Mouse (Mus musculus): ENCODE results near the gene Kazald1.
"Not testable (repeated sequence)": the region's sequence is repeated elsewhere in the genome, so short reads cannot be mapped to it uniquely, and the experiment has no call there.

Kazald1 gene

DNA sequence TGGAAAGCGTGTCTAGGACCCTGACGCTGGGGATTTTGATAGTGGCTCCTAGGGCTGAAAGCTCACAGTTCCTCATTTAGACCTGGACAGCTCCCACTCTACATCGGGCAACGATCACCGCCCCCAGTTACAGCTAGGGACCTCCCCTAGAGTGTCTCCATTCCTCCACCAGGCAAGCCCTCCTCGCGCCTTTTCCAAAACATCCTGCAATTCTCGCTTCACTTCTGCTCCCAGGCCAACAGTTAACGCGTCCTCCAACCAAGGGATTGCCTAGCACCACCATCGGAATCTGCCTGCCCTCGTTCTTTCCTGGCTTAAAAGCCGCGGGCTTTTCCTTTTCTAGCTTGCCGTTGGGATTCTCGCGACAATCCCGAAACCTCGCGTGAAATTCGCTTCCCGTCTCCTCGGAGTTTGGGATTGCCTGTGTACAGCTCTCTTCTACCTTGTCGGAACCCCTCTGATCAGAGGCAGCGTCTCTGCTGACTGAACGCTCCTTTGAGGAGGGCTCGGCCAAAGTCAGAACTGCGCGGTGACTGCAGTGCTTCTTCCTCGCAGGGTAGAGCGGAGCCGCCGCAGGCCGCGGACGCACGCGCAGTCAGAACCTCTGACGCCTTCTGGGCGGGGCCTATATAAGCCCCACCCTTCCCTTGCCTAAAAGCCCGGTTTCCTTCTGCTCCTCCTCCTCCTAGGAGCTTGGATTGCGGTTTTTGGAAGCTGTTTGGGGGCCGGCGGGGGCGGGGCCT lies at the start of gene Kazald1:
TSS of gene Kazald1 (plus strand) at position 662 of the 743 bp plus-strand sequence.
- DNase-seq, result peak; percentile 95

GRCm38 (mm10) chr19:45025937-45026568 lies 49.0 kb upstream of the Kazald1 start:
- no peak for DNase-seq

DNA sequence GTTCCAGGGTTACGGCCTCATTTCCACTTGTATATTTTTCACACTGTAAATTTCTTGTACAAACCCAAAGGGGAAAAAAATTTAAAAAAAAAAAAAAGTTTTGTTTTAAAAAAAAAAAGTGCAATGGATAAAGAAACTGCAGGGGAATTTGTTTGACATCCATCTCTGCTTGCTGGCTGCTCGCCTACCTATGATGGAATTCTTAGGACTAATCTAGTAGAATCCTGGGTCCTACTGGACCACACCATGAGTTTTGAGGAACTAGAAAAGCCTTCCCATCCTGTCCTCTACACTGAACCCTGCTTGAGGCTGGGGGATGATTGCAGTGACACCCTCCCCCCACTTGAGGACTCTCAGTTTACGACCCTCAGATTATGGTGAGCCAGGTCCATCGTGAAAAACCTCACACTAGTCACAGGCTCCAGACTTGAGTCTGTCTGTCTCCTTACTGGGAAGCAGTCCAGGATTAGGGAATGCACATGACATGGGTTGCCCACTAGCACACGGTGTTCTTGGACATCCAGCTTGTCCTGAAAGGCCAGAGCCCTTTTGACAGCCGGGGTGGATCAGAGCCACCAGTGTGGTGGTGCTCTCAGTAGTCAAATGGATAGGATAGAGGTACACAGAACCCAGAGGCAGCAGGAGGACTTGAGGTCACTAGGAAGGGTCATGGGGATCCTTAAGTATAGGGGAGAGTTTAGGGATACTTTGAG lies 47.9 kb upstream of the Kazald1 start:
- DNase-seq, result no peak

GRCm38 (mm10) chr19:45027848-45028247 lies 47.2 kb upstream of the Kazald1 start:
- no peak for DNase-seq

DNA sequence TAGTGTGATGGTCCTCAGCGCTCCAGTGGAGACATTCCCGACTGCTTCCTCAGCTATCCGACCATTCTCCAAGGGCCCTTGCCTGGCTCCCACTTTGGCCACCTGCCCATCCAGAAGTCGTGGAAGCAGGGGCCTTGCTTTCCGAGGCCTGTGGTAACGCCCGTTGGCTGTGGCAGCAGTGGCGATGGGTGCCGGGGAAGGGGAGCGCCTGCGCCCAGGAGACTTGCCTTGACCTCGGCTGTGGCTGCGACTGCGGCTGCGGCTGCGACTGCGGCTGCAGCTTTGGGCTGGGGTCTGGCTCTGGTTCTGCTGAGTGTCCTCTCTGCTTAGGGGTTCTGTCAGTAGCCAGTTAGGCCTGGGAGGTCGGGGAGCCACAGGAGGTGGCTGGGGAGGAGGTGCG lies 46.3 kb upstream of the Kazald1 start:
- no peak for DNase-seq

- DNase-seq, result no peak
These were observed 45.5 kb upstream of the Kazald1 start for GRCm38 (mm10) chr19:45029571-45029970.

- peak; percentile 84 for DNase-seq
These were observed 44.9 kb upstream of the Kazald1 start for GRCm38 (mm10) chr19:45030111-45030510.

GRCm38 (mm10) chr19:45030746-45031693 lies 44.0 kb upstream of the Kazald1 start:
- peak; percentile 93 for DNase-seq

GRCm38 (mm10) chr19:45031780-45032179 lies 43.3 kb upstream of the Kazald1 start:
- DNase-seq, result peak; percentile 91

GRCm38 (mm10) chr19:45032570-45033332 lies 42.3 kb upstream of the Kazald1 start:
- peak; percentile 51 for DNase-seq

- DNase-seq, result peak; percentile 81
These were observed 38.2 kb upstream of the Kazald1 start for GRCm38 (mm10) chr19:45036867-45037266.

DNA sequence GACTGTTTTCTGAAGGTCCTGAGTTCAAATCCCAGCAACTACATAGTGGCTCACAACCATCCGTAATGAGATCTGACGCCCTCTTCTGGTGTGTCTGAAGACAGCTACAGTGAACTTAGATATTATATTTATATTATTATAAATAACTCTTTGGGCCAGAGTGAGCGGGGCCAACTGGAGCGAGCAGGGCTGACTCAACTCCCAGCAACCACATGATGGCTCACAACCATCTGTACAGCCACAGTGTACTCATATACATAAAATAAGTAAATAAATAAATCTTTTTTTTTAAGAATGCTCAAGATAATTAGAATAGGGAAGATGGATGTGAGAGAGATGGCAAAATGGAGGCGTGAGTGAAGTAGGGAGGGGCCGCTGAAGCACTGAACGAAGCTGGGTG lies 36.8 kb upstream of the Kazald1 start:
- DNase-seq, result not testable (repeated sequence)

DNA sequence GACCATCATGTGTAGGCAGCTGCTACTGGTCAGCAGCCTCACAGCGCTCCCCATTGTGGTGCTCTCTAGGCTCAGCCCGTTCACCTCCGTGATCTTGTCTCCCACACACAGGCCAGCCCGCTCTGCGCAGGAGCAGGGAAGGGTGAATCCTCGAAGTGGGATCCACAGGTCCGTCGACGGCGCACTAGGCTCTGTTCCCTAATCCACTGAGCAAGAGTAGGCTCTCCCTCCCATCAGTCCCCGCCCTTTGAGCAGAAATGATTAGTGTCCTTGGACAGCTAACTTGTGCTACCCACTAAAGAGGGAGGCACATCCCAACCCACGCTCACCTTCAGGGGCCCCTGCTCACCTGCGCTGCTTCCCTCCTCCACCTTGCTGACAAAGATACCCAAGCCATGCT lies 34.8 kb upstream of the Kazald1 start:
- no peak for DNase-seq

- no peak for DNase-seq
These were observed 30.6 kb upstream of the Kazald1 start for GRCm38 (mm10) chr19:45044389-45044927.

GRCm38 (mm10) chr19:45045236-45045635 lies 29.8 kb upstream of the Kazald1 start:
- no peak for DNase-seq

- DNase-seq, result no peak
These were observed 29.4 kb upstream of the Kazald1 start, which contains the start of gene Pdzd7 for GRCm38 (mm10) chr19:45045651-45046050. Pdzd7 (minus strand) TSS chr19:45045717.

- DNase-seq, result peak; percentile 92
These were observed 28.3 kb upstream of the Kazald1 start for GRCm38 (mm10) chr19:45046523-45047321.

GRCm38 (mm10) chr19:45047417-45047934 lies 27.6 kb upstream of the Kazald1 start, which contains the start of gene Sfxn3:
Sfxn3 (plus strand) TSS chr19:45047503.
- peak; percentile 99 for DNase-seq

GRCm38 (mm10) chr19:45047935-45048643 lies 27.0 kb upstream of the Kazald1 start:
- peak; percentile 89 for DNase-seq

All from lung, postnatal 10 days (tissue).